Mouse (Mus musculus) neural tube, embryonic 14.5 days (tissue): ENCODE measurements around the gene Plekhg6. TPM values are rescaled to one million over a fixed set of nuclear protein-coding genes. Genes with fewer than 3 reads are reported as not detected.

Source experiments
- ATAC-seq: fragments of 200-750 bp; cut with Nextera tagmentation; 2 replicates; pipeline ENCODE4 v1.8.0; 2017; ENCODE audit warnings: low read depth, mild to moderate bottlenecking, moderate TSS enrichment, moderate library complexity
- H3K27ac ChIP-seq: fragments of 300-500 bp; sonication (generic); 2 replicates; pipeline ENCODE4 v1.5.1; 2014; ENCODE audit warnings: low read depth, mild to moderate bottlenecking, control low read depth, low read length, moderate library complexity, mixed read lengths
- H3K27me3 ChIP-seq: fragments of 300-500 bp; sonication (generic); 2 replicates; pipeline ENCODE4 v1.6.1; 2014; ENCODE audit warnings: low read length; ENCODE audit not compliant: control insufficient read depth, insufficient read depth
- H3K36me3 ChIP-seq: fragments of 300-500 bp; sonication (generic); 2 replicates; pipeline ENCODE4 v1.6.1; 2014; ENCODE audit warnings: low read length, mixed read lengths; ENCODE audit not compliant: control insufficient read depth, insufficient read depth
- H3K4me1 ChIP-seq: fragments of 300-500 bp; sonication (generic); 2 replicates; pipeline ENCODE4 v1.6.1; 2014; ENCODE audit warnings: low read length; ENCODE audit not compliant: control insufficient read depth, insufficient read depth
- H3K4me2 ChIP-seq: fragments of 300-500 bp; sonication (generic); 2 replicates; pipeline ENCODE4 v1.6.1; 2014; ENCODE audit warnings: mild to moderate bottlenecking, low read depth, low read length, control low read depth
- H3K4me3 ChIP-seq: fragments of 300-500 bp; sonication (generic); 2 replicates; pipeline ENCODE4 v1.5.1; 2014; ENCODE audit warnings: low read depth, low read length, control low read depth, mixed read lengths
- H3K9ac ChIP-seq: fragments of 300-500 bp; sonication (generic); replicated peaks from 2 replicates; pipeline ENCODE4 v1.6.1; 2014; ENCODE audit warnings: low read depth, mild to moderate bottlenecking, control low read depth, low read length, mixed read lengths
- H3K9me3 ChIP-seq: fragments of 300-500 bp; sonication (generic); 2 replicates; pipeline ENCODE4 v1.6.1; 2016; ENCODE audit warnings: low read length; ENCODE audit not compliant: control insufficient read depth
- WGBS: fragments of 180-500 bp; shearing (Covaris S2); extraction: QIAGEN DNeasy Blood & Tissue Kit; methylation state at CpG from one replicate; pipeline ENCODE4 v1.1.7; 2014; 5-methylcytosine and 5-hydroxymethylcytosine counted together
- polyA plus RNA-seq: library from polyadenylated mRNA; unstranded; fragments of >200 nt; fragmentation: Nextera tagmentation; extraction: Ambion mirVana; gene quantifications from 2 replicates; pipeline ENCODE4 v1.2.1, GENCODE M21; 2014

The Plekhg6 gene
- polyA plus RNA-seq, 1 experiment from 2014 or later = 0.09 TPM

DNA sequence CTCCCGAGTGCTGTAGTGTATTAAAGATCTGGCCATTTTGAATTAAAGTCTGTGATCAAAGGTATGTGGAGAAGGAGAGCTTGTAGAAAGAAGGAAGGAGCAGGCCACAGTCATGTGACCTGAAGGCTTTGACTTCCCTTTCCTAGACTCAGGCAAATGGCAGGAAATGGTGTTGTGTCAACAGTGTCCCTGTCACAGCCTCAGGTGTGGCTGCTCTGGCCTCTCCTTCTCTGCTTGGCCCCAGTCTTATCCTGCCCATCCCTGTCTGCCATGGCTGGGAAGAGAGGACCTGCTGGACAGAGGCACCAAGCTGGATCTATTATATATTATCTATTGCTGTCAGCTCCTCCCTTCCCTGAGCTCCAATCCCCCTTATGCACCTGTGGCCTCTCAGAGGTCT is 35.0 kb downstream of the Plekhg6 start:
- Histone ChIP-seq H3K4me3 (no peak overlapping the region), H3K36me3 (no peaks in the 10 kb centered on the region), H3K9me3 (no peaks in the 10 kb centered on the region), H3K4me2 (no peak overlapping the region), H3K27ac (no peak overlapping the region), H3K27me3 (no peaks in the 10 kb centered on the region; the same call in 1 of the 2 replicates), H3K9ac (no peak overlapping the region), H3K4me1 (peaks cover 8% of the 10 kb centered on the region; the same call in 1 of the 2 replicates)
- ATAC-seq = no peak
- 63% methylated on average over 1 of the region's 1 CpGs for WGBS

GRCm38 (mm10) chr6:125344866-125345265 is 35.7 kb downstream of the Plekhg6 start:
- no peak overlapping the region for H3K4me3 ChIP-seq
- no peaks in the 10 kb centered on the region for H3K9me3 ChIP-seq
- peaks cover 8% of the 10 kb centered on the region; the same call in 1 of the 2 replicates for H3K4me1 ChIP-seq
- H3K4me2 ChIP-seq = no peak overlapping the region
- no peak overlapping the region for H3K9ac ChIP-seq
- no peak for ATAC-seq
- H3K27me3 ChIP-seq = no peaks in the 10 kb centered on the region; the same call in 1 of the 2 replicates
- no peak overlapping the region for H3K27ac ChIP-seq
- 73% methylated on average over 4 of the region's 4 CpGs for WGBS
- no peaks in the 10 kb centered on the region for H3K36me3 ChIP-seq

GRCm38 (mm10) chr6:125344084-125344483 is 36.5 kb downstream of the Plekhg6 start:
- H3K9me3 ChIP-seq = no peaks in the 10 kb centered on the region
- ATAC-seq = no peak
- no peak overlapping the region for H3K9ac ChIP-seq
- no peak overlapping the region for H3K4me2 ChIP-seq
- H3K27me3 ChIP-seq = no peaks in the 10 kb centered on the region
- no peaks in the 10 kb centered on the region for H3K36me3 ChIP-seq
- H3K4me3 ChIP-seq = no peak overlapping the region
- H3K4me1 ChIP-seq = peaks cover 4% of the 10 kb centered on the region; the same call in 1 of the 2 replicates
- H3K27ac ChIP-seq = no peak overlapping the region
- WGBS = 48% methylated on average over 8 of the region's 8 CpGs

- no peak overlapping the region for H3K9ac ChIP-seq
- no peak for ATAC-seq
- no peaks in the 10 kb centered on the region for H3K27me3 ChIP-seq
- no peaks in the 10 kb centered on the region for H3K9me3 ChIP-seq
- no peaks in the 10 kb centered on the region for H3K4me1 ChIP-seq
- no peak overlapping the region for H3K27ac ChIP-seq
- WGBS = 48% methylated on average over 3 of the region's 3 CpGs
- no peak overlapping the region for H3K4me3 ChIP-seq
- H3K4me2 ChIP-seq = no peak overlapping the region
- no peaks in the 10 kb centered on the region for H3K36me3 ChIP-seq
Observed at GRCm38 (mm10) chr6:125342198-125342597, 38.4 kb downstream of the Plekhg6 start.

DNA sequence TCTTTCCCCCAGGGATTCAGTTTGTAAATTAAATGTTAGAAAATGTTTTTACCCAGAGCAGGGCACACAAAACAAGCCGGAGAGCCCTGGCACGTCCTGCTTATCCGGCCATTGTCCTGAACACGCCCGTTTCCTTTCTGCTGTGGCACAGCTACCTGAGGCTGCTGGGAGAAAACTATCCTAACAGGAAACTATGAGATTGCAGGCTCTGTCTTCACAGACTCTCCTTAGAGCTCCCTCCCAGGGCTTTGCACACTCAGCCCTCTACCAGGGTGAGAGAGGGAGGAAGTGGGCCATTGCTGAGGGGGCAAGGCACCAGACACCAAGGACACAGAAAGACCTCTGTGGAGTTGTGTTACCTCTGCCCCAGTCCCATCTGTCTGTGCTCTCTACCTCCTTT is 40.3 kb downstream of the Plekhg6 start:
- Histone ChIP-seq H3K4me2 (no peak overlapping the region), H3K27me3 (no peaks in the 10 kb centered on the region), H3K27ac (no peak overlapping the region), H3K4me1 (no peaks in the 10 kb centered on the region), H3K4me3 (no peak overlapping the region), H3K36me3 (no peaks in the 10 kb centered on the region), H3K9ac (no peak overlapping the region), H3K9me3 (no peaks in the 10 kb centered on the region)
- ATAC-seq = no peak
- 83% methylated on average over 5 of the region's 5 CpGs for WGBS

DNA sequence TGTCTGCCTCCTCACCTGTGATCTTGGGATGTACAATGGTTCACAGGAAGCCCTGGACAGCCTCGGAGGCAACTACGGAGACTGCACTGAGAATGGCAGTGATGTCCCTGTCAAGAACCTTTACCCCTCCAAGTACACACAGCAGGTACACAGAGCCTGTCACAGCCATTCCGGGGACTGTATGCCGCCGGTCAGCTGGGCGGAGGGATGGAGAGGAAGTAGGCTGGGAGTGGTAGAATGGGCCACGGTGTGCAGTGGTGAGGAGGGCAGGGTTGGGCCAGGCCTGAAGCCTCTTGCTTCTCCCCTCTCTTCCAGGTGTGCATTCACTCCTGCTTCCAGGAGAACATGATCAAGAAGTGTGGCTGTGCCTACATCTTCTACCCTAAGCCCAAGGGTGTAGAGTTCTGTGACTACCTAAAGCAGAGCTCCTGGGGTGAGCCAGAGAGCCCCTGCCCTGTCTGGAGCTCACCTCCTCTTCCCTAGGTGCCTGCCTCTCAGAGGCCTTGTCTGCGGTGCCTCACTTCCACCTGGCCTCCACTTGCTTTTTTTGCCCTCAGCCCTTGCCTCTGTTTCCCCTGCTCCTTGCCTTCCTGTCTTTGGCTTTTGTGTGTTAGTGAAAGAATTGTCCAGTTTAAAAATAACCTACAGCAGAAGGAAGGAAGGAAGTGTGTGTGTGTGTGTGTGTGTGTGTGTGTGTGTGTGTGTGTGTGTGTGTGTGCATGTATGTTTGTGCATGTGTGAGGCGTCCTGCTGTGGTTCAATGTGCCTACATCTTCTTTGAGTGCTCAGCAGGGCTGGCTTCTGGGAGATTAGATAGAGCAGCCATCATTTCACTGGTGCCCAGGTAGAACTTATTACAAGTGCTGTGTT is 41.6 kb downstream of the Plekhg6 start:
- no peaks in the 10 kb centered on the region for H3K4me1 ChIP-seq
- H3K27me3 ChIP-seq = no peaks in the 10 kb centered on the region
- no peaks in the 10 kb centered on the region for H3K36me3 ChIP-seq
- no peak overlapping the region for H3K27ac ChIP-seq
- H3K4me2 ChIP-seq = no peak overlapping the region
- no peaks in the 10 kb centered on the region for H3K9me3 ChIP-seq
- ATAC-seq = no peak
- 79% methylated on average over 9 of the region's 9 CpGs for WGBS
- no peak overlapping the region for H3K9ac ChIP-seq
- H3K4me3 ChIP-seq = no peak overlapping the region

DNA sequence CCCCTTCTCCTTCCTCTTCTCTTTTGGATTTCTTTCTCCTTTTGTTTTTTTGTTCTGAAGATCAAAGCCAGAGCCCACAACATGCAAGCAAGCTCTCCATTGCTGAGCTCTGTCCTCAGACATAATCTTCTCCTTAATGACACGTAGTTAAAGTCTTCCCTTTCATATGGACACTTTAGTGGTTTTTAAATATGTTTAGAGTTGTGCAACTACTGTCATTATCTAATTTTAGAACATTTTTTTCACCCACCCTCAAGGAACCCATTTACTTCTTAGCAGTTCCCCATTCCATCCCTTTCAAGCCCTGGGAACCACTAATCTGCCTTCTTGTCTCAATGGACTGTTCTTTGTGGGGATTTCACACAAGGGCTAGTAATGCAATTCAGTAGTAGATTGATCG is 46.2 kb downstream of the Plekhg6 start:
- no peak overlapping the region for H3K4me3 ChIP-seq
- 49% methylated on average over 2 of the region's 2 CpGs for WGBS
- no peaks in the 10 kb centered on the region for H3K36me3 ChIP-seq

DNA sequence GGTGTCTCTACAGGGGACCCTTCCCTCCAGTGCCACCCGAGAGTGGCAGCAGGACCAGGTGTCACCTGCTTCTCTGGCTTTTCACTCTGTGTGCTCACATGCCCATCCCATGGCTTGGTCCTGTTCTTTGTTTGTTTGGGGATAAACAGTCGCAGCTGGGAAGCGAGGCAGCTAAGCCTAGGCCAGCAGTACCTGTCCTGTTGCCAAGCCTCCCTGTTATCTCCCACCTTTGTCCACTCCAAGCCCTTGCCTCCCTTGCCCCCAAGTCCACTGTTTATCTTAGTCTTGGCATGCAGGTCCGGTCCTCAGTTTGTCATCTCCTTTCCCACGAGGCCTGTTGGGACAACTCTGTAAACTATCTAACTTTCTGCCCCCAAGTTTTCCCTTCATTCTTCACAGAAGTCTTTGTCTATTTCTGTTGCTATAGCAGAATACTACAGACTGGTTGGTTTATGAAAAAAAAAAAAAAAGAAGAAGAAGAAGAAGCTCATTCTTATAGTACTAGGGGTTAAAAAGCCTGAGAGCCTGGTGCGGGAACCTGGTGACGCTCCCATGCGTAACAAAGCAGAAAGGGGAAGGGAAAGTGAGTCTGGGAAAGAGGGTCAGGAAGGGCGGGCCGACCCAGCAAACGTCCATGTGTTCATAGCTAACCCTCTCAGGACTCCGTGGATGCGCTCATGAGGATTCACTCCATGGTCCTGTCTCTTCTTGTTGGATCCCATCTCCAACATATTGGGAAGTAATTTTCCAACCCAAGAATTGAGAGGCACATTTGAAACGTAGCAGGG is 47.3 kb downstream of the Plekhg6 start:
- Histone ChIP-seq H3K9ac (no peak overlapping the region), H3K27me3 (no peaks in the 10 kb centered on the region), H3K36me3 (no peaks in the 10 kb centered on the region), H3K27ac (no peak overlapping the region), H3K4me2 (no peak overlapping the region), H3K4me3 (no peak overlapping the region), H3K9me3 (no peaks in the 10 kb centered on the region), H3K4me1 (no peaks in the 10 kb centered on the region)
- no peak for ATAC-seq
- 80% methylated on average over 14 of the region's 14 CpGs for WGBS

More for the DNA sequence above, 46.2 kb downstream of the Plekhg6 start:
- H3K27ac ChIP-seq = no peak overlapping the region
- ATAC-seq = no peak
- H3K9ac ChIP-seq = no peak overlapping the region
- H3K4me1 ChIP-seq = no peaks in the 10 kb centered on the region
- H3K9me3 ChIP-seq = no peaks in the 10 kb centered on the region
- no peak overlapping the region for H3K4me2 ChIP-seq
- no peaks in the 10 kb centered on the region for H3K27me3 ChIP-seq
